Mouse (Mus musculus) olfactory bulb, adult 2 months (tissue): ENCODE data around the gene Abhd16a.

ENCODE experiments used
- CTCF ChIP-seq: fragments of 200-500 bp; IDR thresholded peaks from 2 replicates; pipeline ENCODE4 v1.5.1; 2012; ENCODE audit warnings: low read depth, mild to moderate bottlenecking, low read length, moderate library complexity; ENCODE audit not compliant: insufficient read depth
- POLR2A ChIP-seq: fragments of 200-500 bp; IDR thresholded peaks from 2 replicates; pipeline ENCODE4 v1.6.1; 2012; ENCODE audit warnings: mild to moderate bottlenecking, low read depth, low read length, moderate library complexity; ENCODE audit not compliant: insufficient read depth

- TF ChIP-seq CTCF (no peak), POLR2A (no peak)
Measured at GRCm38 (mm10) chr17:35085208-35085865, 3.7 kb upstream of the Abhd16a start, which contains the start of gene Ly6g6f.
